Mouse (Mus musculus): ENCODE results near the gene Vmn2r92.
"Not testable (repeated sequence)": the region's sequence is repeated elsewhere in the genome, so short reads cannot be mapped to it uniquely, and the experiment has no call there.

Gene Vmn2r92

GRCm38 (mm10) chr17:18151587-18151986 is at the start of gene Vmn2r92:
Vmn2r92 (plus strand) TSS chr17:18151887.
- not testable (repeated sequence) for DNase-seq

DNA sequence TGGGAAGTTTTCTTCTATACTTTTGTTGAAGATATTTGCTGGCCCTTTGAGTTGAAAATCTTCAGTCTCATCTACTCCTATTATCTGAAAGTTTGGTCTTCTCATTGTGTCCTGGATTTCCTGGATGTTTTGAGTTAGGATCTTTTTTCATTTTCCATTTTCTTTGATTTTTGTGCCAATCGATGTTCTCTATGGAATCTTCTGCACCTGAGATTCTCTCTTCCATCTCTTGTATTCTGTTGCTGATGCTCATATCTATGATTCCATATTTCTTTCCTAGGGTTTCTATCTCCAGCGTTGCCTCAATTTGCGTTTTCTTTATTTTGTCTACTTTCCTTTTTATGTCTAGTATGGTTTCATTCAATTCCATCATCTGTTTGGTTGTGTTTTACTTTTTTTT is 49.4 kb upstream of the Vmn2r92 start:
- DNase-seq: not testable (repeated sequence)

DNA sequence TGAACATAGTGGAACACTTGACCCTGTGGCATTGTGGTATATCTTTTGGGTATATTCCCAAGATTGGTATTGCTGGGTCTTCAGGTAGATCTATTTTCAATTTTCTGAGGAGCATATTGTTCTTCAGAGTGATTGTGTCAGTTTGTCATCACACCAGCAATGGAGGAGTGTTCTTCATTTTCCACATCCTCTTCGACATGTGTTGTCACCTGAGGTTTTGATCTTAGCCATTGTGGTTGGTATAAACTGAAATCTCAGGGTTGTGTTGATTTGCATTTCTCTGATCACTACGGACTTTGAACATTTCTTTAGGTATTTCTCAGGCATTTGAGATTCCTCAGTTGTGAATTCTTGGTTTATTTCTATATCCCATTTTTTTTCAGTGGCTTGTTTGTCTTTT is 9.5 kb downstream of the Vmn2r92 start:
- DNase-seq: not testable (repeated sequence)

DNA sequence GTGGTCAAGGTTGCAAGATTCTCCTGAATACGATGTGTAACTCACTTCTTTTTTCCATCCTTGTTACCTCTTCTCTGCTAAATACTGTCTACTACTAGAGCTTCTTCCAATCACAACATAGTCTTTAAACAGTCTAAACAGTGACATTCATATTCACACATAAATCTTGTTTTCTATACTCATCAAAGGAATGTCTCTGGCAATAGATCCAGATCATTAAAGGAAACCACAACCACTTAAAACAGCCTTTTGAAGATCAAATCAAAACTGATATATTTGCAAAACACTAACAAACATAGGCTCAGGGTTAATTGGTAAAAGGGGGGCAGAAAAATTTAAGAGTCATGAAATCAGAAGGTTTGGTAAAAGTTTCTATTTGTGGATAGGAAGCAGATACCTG is 38.0 kb downstream of the Vmn2r92 start:
- no peak for DNase-seq

GRCm38 (mm10) chr17:18221300-18221699 is 69.6 kb downstream of the Vmn2r92 start:
- no peak for DNase-seq

- no peak for DNase-seq
These were observed 80.3 kb downstream of the Vmn2r92 start for GRCm38 (mm10) chr17:18231996-18232395.

DNA sequence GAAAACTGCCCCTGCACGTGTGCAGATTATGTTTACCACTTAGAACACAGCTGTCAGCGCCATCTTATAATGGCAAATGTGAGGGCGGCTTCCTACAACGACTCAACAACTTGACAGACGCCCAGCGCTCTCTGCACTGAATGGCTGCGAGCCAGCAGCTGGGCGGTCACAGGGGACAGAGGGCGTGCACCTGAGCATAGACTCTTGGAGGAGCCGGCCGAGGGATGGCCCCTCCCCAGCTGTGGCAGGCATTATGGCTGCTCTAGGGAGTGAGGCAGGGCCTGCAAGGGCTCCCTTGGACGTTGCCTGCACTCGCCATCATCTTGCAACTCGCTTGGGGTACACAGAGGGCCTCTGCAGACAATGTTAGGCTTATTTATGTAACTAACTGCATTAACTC is 85.2 kb downstream of the Vmn2r92 start:
- no peak for DNase-seq

All from kidney, adult 8-10 months (tissue).